Mouse (Mus musculus): ENCODE results near the gene Dnah10.

DNA sequence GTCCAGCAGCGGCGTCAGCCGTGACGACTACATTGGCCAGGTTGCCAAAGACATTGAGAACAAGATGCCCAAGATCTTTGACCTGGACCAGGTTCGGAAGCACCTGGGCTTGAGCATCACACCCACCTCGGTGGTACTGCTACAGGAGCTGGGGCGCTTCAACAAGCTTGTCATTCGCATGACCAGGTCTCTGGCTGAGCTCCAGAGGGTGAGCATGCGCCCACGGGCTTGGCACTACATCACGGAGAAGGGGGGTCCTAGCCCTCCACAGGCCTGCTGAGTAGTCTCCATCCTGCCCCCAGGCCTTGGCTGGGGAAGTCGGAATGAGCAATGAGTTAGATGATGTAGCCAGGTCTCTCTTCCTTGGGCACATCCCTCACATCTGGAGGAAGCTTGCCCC lies 105.4 kb downstream of the Dnah10 start:
- TF ChIP-seq CTCF (IDR thresholded peaks at IDR 0.05; ENCODE audit: control insufficient read depth, insufficient read depth, insufficient read length) (no peak), CEBPB (IDR thresholded peaks at IDR 0.05; ENCODE audit: low read depth) (no peak), USF1 (IDR thresholded peaks at IDR 0.05; ENCODE audit: low read depth) (no peak), FOSL1 (IDR thresholded peaks at IDR 0.05; ENCODE audit: insufficient read depth, low read length, poor library complexity, severe bottlenecking) (no peak), MYOD1 (IDR thresholded peaks at IDR 0.05; ENCODE audit: control insufficient read depth, insufficient read length, low read depth) (no peak)
